Mouse (Mus musculus): Measurements from ENCODE around the gene Ecsit. TPM values are rescaled to one million over a fixed set of nuclear protein-coding genes. Genes with fewer than 3 reads are reported as not detected.

The Ecsit gene
- 21.9 and 26.2 TPM in 2 replicates for polyA plus RNA-seq (2015; fragmentation: Nextera tagmentation; extraction: Ambion mirVana)

- ATAC-seq (ENCODE audit: insufficient read depth), result peak; percentile 99
- Histone ChIP-seq H3K4me2 (peak within 1 kb of the TSS; percentile 72), H3K27ac (replicated peaks) (peak within 1 kb of the TSS; percentile 77), H3K9me3 (replicated peaks) (no peaks in the 10 kb centered on the region), H3K4me1 (replicated peaks) (peaks cover 27% of the 10 kb centered on the region), H3K27me3 (no peaks in the 10 kb centered on the region), H3K9ac (peak within 1 kb of the TSS; percentile 86), H3K4me3 (replicated peaks) (peak within 1 kb of the TSS; percentile 92), H3K36me3 (replicated peaks) (0 out of 2 replicates have a peak, but pooled peaks cover 3% of the 10 kb centered on the region)
- under 1% methylated on average over 48 of the region's 48 CpGs for WGBS (ENCODE audit: insufficient replicate concordance)
Measured at GRCm38 (mm10) chr9:22085022-22085834, at the start of gene Ecsit. Ecsit (minus strand) TSS chr9:22085438.

- Histone ChIP-seq H3K27me3 (no peaks in the 10 kb centered on the region), H3K9ac (peak overlapping the region; percentile 73), H3K27ac (replicated peaks) (peak overlapping the region; percentile 90), H3K4me1 (replicated peaks) (peaks cover 88% of the 10 kb centered on the region), H3K4me3 (replicated peaks) (peak overlapping the region; percentile 66), H3K4me2 (peak overlapping the region; percentile 92), H3K36me3 (replicated peaks) (peaks cover 33% of the 10 kb centered on the region), H3K9me3 (replicated peaks) (no peaks in the 10 kb centered on the region)
- no peak for ATAC-seq (ENCODE audit: insufficient read depth)
- WGBS (ENCODE audit: insufficient replicate concordance), result 49% methylated on average over 7 of the region's 7 CpGs
Measured at GRCm38 (mm10) chr9:22134246-22134890, 49.1 kb upstream of the Ecsit start.

- Histone ChIP-seq H3K27me3 (no peaks in the 10 kb centered on the region), H3K9ac (peak overlapping the region; percentile 66), H3K9me3 (replicated peaks) (no peaks in the 10 kb centered on the region), H3K4me1 (replicated peaks) (peaks cover 83% of the 10 kb centered on the region), H3K4me3 (replicated peaks) (peak overlapping the region; percentile 66), H3K4me2 (peak overlapping the region; percentile 92), H3K36me3 (replicated peaks) (peaks cover 55% of the 10 kb centered on the region), H3K27ac (replicated peaks) (peak overlapping the region; percentile 73)
- 55% methylated on average over 11 of the region's 11 CpGs for WGBS (ENCODE audit: insufficient replicate concordance)
- no peak for ATAC-seq (ENCODE audit: insufficient read depth)
Measured at GRCm38 (mm10) chr9:22132220-22132619, 47.0 kb upstream of the Ecsit start.

DNA sequence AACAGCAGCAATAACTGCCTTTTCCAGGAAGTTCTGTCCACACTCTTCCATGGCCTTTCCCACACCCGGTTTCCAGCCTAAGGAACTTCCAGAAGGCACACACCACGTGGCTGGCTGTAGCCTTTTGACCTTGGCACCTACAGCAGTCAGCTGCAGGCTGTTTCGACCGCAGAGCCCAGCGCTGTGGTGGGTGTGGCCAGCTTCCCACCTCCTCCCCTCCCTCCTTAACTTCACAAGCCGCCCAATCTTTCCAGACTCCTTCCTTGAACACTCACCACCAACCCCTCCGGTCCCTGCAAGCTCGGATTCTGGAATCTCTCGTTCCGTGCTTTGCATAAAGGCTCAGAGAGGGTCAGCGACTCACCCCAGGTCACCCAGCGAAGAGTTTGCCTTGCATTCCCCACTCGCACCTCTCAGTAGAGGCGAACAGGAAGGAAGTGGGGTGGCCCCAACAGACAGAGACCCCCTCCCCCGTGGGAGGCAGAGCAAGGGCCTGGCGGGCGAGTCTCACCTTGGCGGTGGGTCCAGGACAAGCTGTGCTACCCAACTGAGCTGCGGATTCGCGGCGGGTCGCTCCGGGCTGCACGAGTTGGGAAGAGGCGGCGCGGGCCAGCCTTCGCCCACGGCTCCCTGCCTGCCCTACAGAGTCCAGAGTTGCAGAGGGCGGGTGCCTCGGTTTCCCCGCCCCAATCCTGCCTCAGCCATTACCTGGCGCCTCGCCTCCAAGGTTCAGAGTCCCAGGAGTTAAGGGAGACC, 46.2 kb upstream of the Ecsit start:
- H3K4me1 ChIP-seq (replicated peaks), result peaks cover 78% of the 10 kb centered on the region

GRCm38 (mm10) chr9:22125246-22126027, 40.2 kb upstream of the Ecsit start:
- H3K9me3 ChIP-seq (replicated peaks), result no peaks in the 10 kb centered on the region
- no peak overlapping the region for H3K9ac ChIP-seq
- H3K27ac ChIP-seq (replicated peaks), result peak overlapping the region; percentile 62
- H3K4me1 ChIP-seq (replicated peaks), result peaks cover 77% of the 10 kb centered on the region
- 73% methylated on average over 15 of the region's 15 CpGs for WGBS (ENCODE audit: insufficient replicate concordance)
- H3K36me3 ChIP-seq (replicated peaks), result peaks cover 58% of the 10 kb centered on the region
- H3K27me3 ChIP-seq, result no peaks in the 10 kb centered on the region
- no peak for ATAC-seq (ENCODE audit: insufficient read depth)
- no peak overlapping the region for H3K4me2 ChIP-seq
- no peak overlapping the region for H3K4me3 ChIP-seq (replicated peaks)

More for the DNA sequence above, 46.2 kb upstream of the Ecsit start:
- peak overlapping the region; percentile 66 for H3K4me3 ChIP-seq (replicated peaks)
- peaks cover 63% of the 10 kb centered on the region for H3K36me3 ChIP-seq (replicated peaks)
- WGBS (ENCODE audit: insufficient replicate concordance), result 1% methylated on average over 35 of the region's 35 CpGs
- no peaks in the 10 kb centered on the region for H3K27me3 ChIP-seq
- no peaks in the 10 kb centered on the region for H3K9me3 ChIP-seq (replicated peaks)
- peak; percentile 51 for ATAC-seq (ENCODE audit: insufficient read depth)
- peak overlapping the region; percentile 92 for H3K4me2 ChIP-seq
- H3K9ac ChIP-seq, result peak overlapping the region; percentile 66
- peak overlapping the region; percentile 73 for H3K27ac ChIP-seq (replicated peaks)

DNA sequence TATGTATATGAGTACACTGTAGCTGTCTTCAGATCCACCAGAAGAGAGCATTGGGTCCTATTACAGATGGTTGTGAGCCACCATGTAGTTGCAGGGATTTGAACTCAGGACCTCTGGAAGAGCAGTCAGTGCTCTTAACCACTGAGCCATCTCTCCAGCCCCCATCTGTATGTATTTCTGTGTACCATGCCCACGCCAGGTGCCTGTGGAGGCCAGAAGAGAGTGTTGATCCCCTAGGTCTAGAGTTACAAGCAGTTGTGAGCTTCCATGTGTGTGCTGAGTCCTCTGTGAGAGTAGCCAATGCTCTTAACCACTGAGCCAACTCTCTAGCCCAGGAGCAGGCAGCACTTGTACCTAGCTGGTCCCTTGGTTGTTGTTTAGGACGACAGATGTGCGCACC, 38.9 kb upstream of the Ecsit start:
- no peaks in the 10 kb centered on the region for H3K9me3 ChIP-seq (replicated peaks)
- no peak overlapping the region for H3K4me2 ChIP-seq
- peaks cover 45% of the 10 kb centered on the region for H3K36me3 ChIP-seq (replicated peaks)
- H3K27ac ChIP-seq (replicated peaks), result peak overlapping the region; percentile 83
- no peak overlapping the region for H3K9ac ChIP-seq
- WGBS (ENCODE audit: insufficient replicate concordance), result 83% methylated on average over 3 of the region's 3 CpGs
- no peaks in the 10 kb centered on the region for H3K27me3 ChIP-seq
- no peak overlapping the region for H3K4me3 ChIP-seq (replicated peaks)
- H3K4me1 ChIP-seq (replicated peaks), result peaks cover 74% of the 10 kb centered on the region
- ATAC-seq (ENCODE audit: insufficient read depth), result no peak

- H3K4me1 ChIP-seq (replicated peaks), result peaks cover 85% of the 10 kb centered on the region
- no peak overlapping the region for H3K4me3 ChIP-seq (replicated peaks)
- no peak overlapping the region for H3K4me2 ChIP-seq
- H3K36me3 ChIP-seq (replicated peaks), result peaks cover 35% of the 10 kb centered on the region
- peak overlapping the region; percentile 83 for H3K27ac ChIP-seq (replicated peaks)
- H3K9ac ChIP-seq, result no peak overlapping the region
- ATAC-seq (ENCODE audit: insufficient read depth), result peak; percentile 17
- no peaks in the 10 kb centered on the region for H3K9me3 ChIP-seq (replicated peaks)
- H3K27me3 ChIP-seq, result no peaks in the 10 kb centered on the region
- WGBS (ENCODE audit: insufficient replicate concordance), result 62% methylated on average over 7 of the region's 7 CpGs
Measured at GRCm38 (mm10) chr9:22123069-22123609, 37.9 kb upstream of the Ecsit start.

DNA sequence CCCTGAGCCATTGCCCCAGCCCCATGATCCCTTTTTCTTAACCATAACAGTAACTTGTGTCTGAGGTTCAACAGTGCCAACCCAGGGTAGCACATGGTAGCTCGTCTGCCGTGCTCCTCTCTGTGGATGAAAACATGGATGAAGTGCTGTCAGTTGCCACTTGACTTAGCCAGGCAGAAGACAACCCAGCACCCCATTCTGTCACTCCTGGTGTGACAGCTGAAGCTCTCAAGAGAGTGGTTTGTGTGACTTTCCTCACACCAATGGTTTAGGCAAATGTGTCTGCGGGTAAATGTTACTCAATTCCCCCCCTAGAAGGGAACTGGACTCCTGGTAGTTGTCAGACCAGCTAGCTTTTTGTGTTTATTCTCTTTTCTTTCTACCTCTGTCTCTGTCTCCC, 36.8 kb upstream of the Ecsit start:
- Histone ChIP-seq H3K4me3 (replicated peaks) (no peak overlapping the region), H3K9ac (peak overlapping the region; percentile 4; the same call in 1 of the 2 replicates), H3K27ac (replicated peaks) (peak overlapping the region; percentile 83), H3K4me1 (replicated peaks) (peaks cover 87% of the 10 kb centered on the region), H3K36me3 (replicated peaks) (peaks cover 24% of the 10 kb centered on the region), H3K27me3 (no peaks in the 10 kb centered on the region), H3K4me2 (peak overlapping the region; percentile 28; the same call in 1 of the 2 replicates), H3K9me3 (replicated peaks) (no peaks in the 10 kb centered on the region)
- no peak for ATAC-seq (ENCODE audit: insufficient read depth)
- WGBS (ENCODE audit: insufficient replicate concordance), result 71% methylated on average over 3 of the region's 3 CpGs

- no peak overlapping the region for H3K4me3 ChIP-seq (replicated peaks)
- peaks cover 84% of the 10 kb centered on the region for H3K4me1 ChIP-seq (replicated peaks)
- H3K27ac ChIP-seq (replicated peaks), result peak overlapping the region; percentile 83
- peaks cover 19% of the 10 kb centered on the region for H3K36me3 ChIP-seq (replicated peaks)
- H3K9ac ChIP-seq, result peak overlapping the region; percentile 4; the same call in 1 of the 2 replicates
- no peaks in the 10 kb centered on the region for H3K9me3 ChIP-seq (replicated peaks)
- H3K27me3 ChIP-seq, result no peaks in the 10 kb centered on the region
- H3K4me2 ChIP-seq, result peak overlapping the region; percentile 28; the same call in 1 of the 2 replicates
- ATAC-seq (ENCODE audit: insufficient read depth), result peak; percentile 54
Measured at GRCm38 (mm10) chr9:22121545-22121944, 36.3 kb upstream of the Ecsit start.

DNA sequence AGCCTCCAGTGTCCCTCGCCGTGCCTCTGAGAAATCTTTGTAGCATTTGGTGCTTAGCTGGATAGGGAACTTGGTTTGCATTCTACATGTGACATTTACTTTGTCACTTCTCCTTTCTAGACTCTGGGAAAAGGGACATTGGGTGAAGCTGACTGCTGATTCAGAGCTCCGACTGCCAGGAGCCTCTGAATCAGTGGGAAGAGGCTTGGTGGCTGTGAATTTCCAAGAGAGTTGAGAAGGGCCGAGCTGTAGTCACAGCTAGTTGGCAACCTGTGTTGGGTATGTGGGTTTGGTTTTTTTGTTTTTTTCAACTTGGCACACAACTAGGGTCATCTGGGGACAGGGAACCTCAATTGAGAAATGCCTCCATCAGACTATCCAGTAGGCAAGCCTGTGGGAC, 34.3 kb upstream of the Ecsit start:
- Histone ChIP-seq H3K36me3 (replicated peaks) (peaks cover 3% of the 10 kb centered on the region; the same call in 1 of the 2 replicates), H3K9me3 (replicated peaks) (no peaks in the 10 kb centered on the region), H3K27ac (replicated peaks) (peak overlapping the region; percentile 64), H3K4me2 (no peak overlapping the region), H3K27me3 (no peaks in the 10 kb centered on the region), H3K4me3 (replicated peaks) (no peak overlapping the region), H3K9ac (no peak overlapping the region), H3K4me1 (replicated peaks) (peaks cover 81% of the 10 kb centered on the region)
- WGBS (ENCODE audit: insufficient replicate concordance), result 67% methylated on average over 4 of the region's 4 CpGs
- ATAC-seq (ENCODE audit: insufficient read depth), result no peak
